Mouse (Mus musculus): ENCODE measurements around the gene Ptrh1. TPM values are rescaled to one million over a fixed set of nuclear protein-coding genes. Genes with fewer than 3 reads are reported as not detected.

Ptrh1 gene
- polyA plus RNA-seq, 1 experiment = 83.9 TPM

- Histone ChIP-seq H3K27me3 (ENCODE audit: control insufficient read depth, insufficient read depth, insufficient read length) (no peaks in the 10 kb centered on the region), H3K79me2 (ENCODE audit: control insufficient read depth, insufficient read depth) (peaks cover 16% of the 10 kb centered on the region), H3K36me3 (ENCODE audit: control insufficient read depth, insufficient read depth) (peaks cover 17% of the 10 kb centered on the region), H3ac (ENCODE audit: control insufficient read depth, insufficient read length, low read depth) (no peak overlapping the region), H3K79me3 (ENCODE audit: low read depth) (peaks cover 3% of the 10 kb centered on the region), H3K4me3 (ENCODE audit: insufficient read depth, poor library complexity, severe bottlenecking) (no peak overlapping the region)
- TF ChIP-seq CTCF (IDR thresholded peaks at IDR 0.05; ENCODE audit: control insufficient read depth, insufficient read depth, insufficient read length) (no peak), MAX (IDR thresholded peaks at IDR 0.05) (no peak), MYOD1 (IDR thresholded peaks at IDR 0.05; ENCODE audit: control insufficient read depth, insufficient read length, low read depth) (no peak), CEBPB (IDR thresholded peaks at IDR 0.05; ENCODE audit: low read depth) (no peak), MYOG (IDR thresholded peaks at IDR 0.05; ENCODE audit: control insufficient read depth, extremely low read depth, insufficient read length) (no peak), FOSL1 (IDR thresholded peaks at IDR 0.05; ENCODE audit: insufficient read depth, low read length, poor library complexity, severe bottlenecking) (no peak), USF1 (IDR thresholded peaks at IDR 0.05; ENCODE audit: low read depth) (no peak)
These were observed 48.1 kb downstream of the Ptrh1 start for GRCm38 (mm10) chr2:32823579-32824154.

GRCm38 (mm10) chr2:32824181-32824580 lies 48.6 kb downstream of the Ptrh1 start:
- Histone ChIP-seq H3K36me3 (ENCODE audit: control insufficient read depth, insufficient read depth) (peaks cover 16% of the 10 kb centered on the region), H3K79me2 (ENCODE audit: control insufficient read depth, insufficient read depth) (peaks cover 21% of the 10 kb centered on the region), H3K79me3 (ENCODE audit: low read depth) (peaks cover 3% of the 10 kb centered on the region), H3K27me3 (ENCODE audit: control insufficient read depth, insufficient read depth, insufficient read length) (no peaks in the 10 kb centered on the region), H3K4me3 (ENCODE audit: insufficient read depth, poor library complexity, severe bottlenecking) (no peak overlapping the region), H3ac (ENCODE audit: control insufficient read depth, insufficient read length, low read depth) (no peak overlapping the region)
- TF ChIP-seq MYOD1 (IDR thresholded peaks at IDR 0.05; ENCODE audit: control insufficient read depth, insufficient read length, low read depth) (no peak), CEBPB (IDR thresholded peaks at IDR 0.05; ENCODE audit: low read depth) (no peak), FOSL1 (IDR thresholded peaks at IDR 0.05; ENCODE audit: insufficient read depth, low read length, poor library complexity, severe bottlenecking) (no peak), USF1 (IDR thresholded peaks at IDR 0.05; ENCODE audit: low read depth) (no peak), CTCF (IDR thresholded peaks at IDR 0.05; ENCODE audit: control insufficient read depth, insufficient read depth, insufficient read length) (no peak), MAX (IDR thresholded peaks at IDR 0.05) (no peak), MYOG (IDR thresholded peaks at IDR 0.05; ENCODE audit: control insufficient read depth, extremely low read depth, insufficient read length) (no peak)

- Histone ChIP-seq H3ac (ENCODE audit: control insufficient read depth, insufficient read length, low read depth) (no peak overlapping the region), H3K4me3 (ENCODE audit: insufficient read depth, poor library complexity, severe bottlenecking) (no peak overlapping the region)
- TF ChIP-seq FOSL1 (IDR thresholded peaks at IDR 0.05; ENCODE audit: insufficient read depth, low read length, poor library complexity, severe bottlenecking) (no peak), MAX (IDR thresholded peaks at IDR 0.05) (no peak), MYOG (IDR thresholded peaks at IDR 0.05; ENCODE audit: control insufficient read depth, extremely low read depth, insufficient read length) (no peak), CTCF (IDR thresholded peaks at IDR 0.05; ENCODE audit: control insufficient read depth, insufficient read depth, insufficient read length) (no peak), MYOD1 (IDR thresholded peaks at IDR 0.05; ENCODE audit: control insufficient read depth, insufficient read length, low read depth) (no peak), CEBPB (IDR thresholded peaks at IDR 0.05; ENCODE audit: low read depth) (no peak), USF1 (IDR thresholded peaks at IDR 0.05; ENCODE audit: low read depth) (no peak)
These were observed 49.2 kb downstream of the Ptrh1 start for GRCm38 (mm10) chr2:32824778-32825177.

GRCm38 (mm10) chr2:32825796-32826195 lies 50.2 kb downstream of the Ptrh1 start:
- TF ChIP-seq FOSL1 (IDR thresholded peaks at IDR 0.05; ENCODE audit: insufficient read depth, low read length, poor library complexity, severe bottlenecking) (no peak), MYOD1 (IDR thresholded peaks at IDR 0.05; ENCODE audit: control insufficient read depth, insufficient read length, low read depth) (no peak), MYOG (IDR thresholded peaks at IDR 0.05; ENCODE audit: control insufficient read depth, extremely low read depth, insufficient read length) (no peak), MAX (IDR thresholded peaks at IDR 0.05) (no peak), CEBPB (IDR thresholded peaks at IDR 0.05; ENCODE audit: low read depth) (no peak), CTCF (IDR thresholded peaks at IDR 0.05; ENCODE audit: control insufficient read depth, insufficient read depth, insufficient read length) (no peak), USF1 (IDR thresholded peaks at IDR 0.05; ENCODE audit: low read depth) (no peak)
- peaks cover 9% of the 10 kb centered on the region for H3K36me3 ChIP-seq (ENCODE audit: control insufficient read depth, insufficient read depth)
- H3ac ChIP-seq (ENCODE audit: control insufficient read depth, insufficient read length, low read depth) = no peak overlapping the region
- peaks cover 3% of the 10 kb centered on the region for H3K79me3 ChIP-seq (ENCODE audit: low read depth)
- H3K4me3 ChIP-seq (ENCODE audit: insufficient read depth, poor library complexity, severe bottlenecking) = no peak overlapping the region
- peaks cover 22% of the 10 kb centered on the region for H3K79me2 ChIP-seq (ENCODE audit: control insufficient read depth, insufficient read depth)
- H3K27me3 ChIP-seq (ENCODE audit: control insufficient read depth, insufficient read depth, insufficient read length) = no peaks in the 10 kb centered on the region

More at GRCm38 (mm10) chr2:32824778-32825177, 49.2 kb downstream of the Ptrh1 start:
- Histone ChIP-seq H3K79me3 (ENCODE audit: low read depth) (peaks cover 3% of the 10 kb centered on the region), H3K79me2 (ENCODE audit: control insufficient read depth, insufficient read depth) (peaks cover 22% of the 10 kb centered on the region), H3K27me3 (ENCODE audit: control insufficient read depth, insufficient read depth, insufficient read length) (no peaks in the 10 kb centered on the region), H3K36me3 (ENCODE audit: control insufficient read depth, insufficient read depth) (peaks cover 11% of the 10 kb centered on the region)

Other genes starting within 250 kb of the Ptrh1 start
- gene Fam102a, start 240.5 kb upstream of the Ptrh1 start, polyA plus RNA-seq (2012; fragmentation: generic; extraction: Trizol) = 2.4 TPM
- 73.7 TPM for gene Dpm2, start 204.9 kb upstream of the Ptrh1 start, polyA plus RNA-seq (2012; fragmentation: generic; extraction: Trizol)
- 0.05 TPM for gene Pip5kl1, start 201.0 kb upstream of the Ptrh1 start, polyA plus RNA-seq (2012; fragmentation: generic; extraction: Trizol)
- gene 9430097D07Rik, start 200.1 kb upstream of the Ptrh1 start, polyA plus RNA-seq (2012; fragmentation: generic; extraction: Trizol) = 0.04 TPM
- 82.3 TPM for gene St6galnac4, start 188.7 kb upstream of the Ptrh1 start, polyA plus RNA-seq (2012; fragmentation: generic; extraction: Trizol)
- gene St6galnac6, start 176.1 kb upstream of the Ptrh1 start, polyA plus RNA-seq (2012; fragmentation: generic; extraction: Trizol) = 59.1 TPM
- gene Ak1, start 154.0 kb upstream of the Ptrh1 start, polyA plus RNA-seq (2012; fragmentation: generic; extraction: Trizol) = 184 TPM
- gene Eng, start 129.2 kb upstream of the Ptrh1 start, polyA plus RNA-seq (2012; fragmentation: generic; extraction: Trizol) = 1.1 TPM
- 26.7 TPM for gene Fpgs, start 71.6 kb upstream of the Ptrh1 start, polyA plus RNA-seq (2012; fragmentation: generic; extraction: Trizol)
- gene Cdk9, start 62.7 kb upstream of the Ptrh1 start, polyA plus RNA-seq (2012; fragmentation: generic; extraction: Trizol) = 112 TPM
- gene Sh2d3c, start 54.7 kb upstream of the Ptrh1 start, polyA plus RNA-seq (2012; fragmentation: generic; extraction: Trizol) = 0.50 TPM
- gene 6330409D20Rik, start 34.8 kb upstream of the Ptrh1 start, polyA plus RNA-seq (2012; fragmentation: generic; extraction: Trizol) = not detected
- gene Tor2a, start 18.6 kb upstream of the Ptrh1 start, polyA plus RNA-seq (2012; fragmentation: generic; extraction: Trizol) = 35.7 TPM
- 0.14 TPM for gene Ttc16, start 153 bp upstream of the Ptrh1 start, polyA plus RNA-seq (2012; fragmentation: generic; extraction: Trizol)
- gene Cfap157, start 8.6 kb downstream of the Ptrh1 start, polyA plus RNA-seq (2012; fragmentation: generic; extraction: Trizol) = 0.81 TPM
- gene Stxbp1, start 71.5 kb downstream of the Ptrh1 start, polyA plus RNA-seq (2012; fragmentation: generic; extraction: Trizol) = 28.7 TPM
- 294 TPM for gene Fam129b, start 100.3 kb downstream of the Ptrh1 start, polyA plus RNA-seq (2012; fragmentation: generic; extraction: Trizol)
- 3,677 TPM for gene Rpl12, start 185.8 kb downstream of the Ptrh1 start, polyA plus RNA-seq (2012; fragmentation: generic; extraction: Trizol)
- 10.3 TPM for gene Lrsam1, start 185.8 kb downstream of the Ptrh1 start, polyA plus RNA-seq (2012; fragmentation: generic; extraction: Trizol)
- 4.3 TPM for gene Slc2a8, start 206.3 kb downstream of the Ptrh1 start, polyA plus RNA-seq (2012; fragmentation: generic; extraction: Trizol)